Comparison of ENCODE assay signal across 27 mouse cellular contexts in genomic region chr11:50592892-50593553, GRCm38 (mm10). TPM values are rescaled to one million over a fixed set of nuclear protein-coding genes. Genes with fewer than 3 reads are reported as not detected.
DNase-seq lines count a peak whose midpoint lies in the region; ATAC-seq and TF ChIP-seq lines count a peak whose summit lies in the region.
"Had no signal": no experiment of that assay in that cellular context is flagged by ENCODE, and none has a peak within 500 bp of the region (broad histone marks: within the 10 kb centered on the region; RNA-seq: fewer than 3 reads in every experiment).

No protein-coding gene starts in this region.

- no peak for ATAC-seq in midbrain, embryonic 12.5 days (ENCODE audit: low FRiP score, low read depth)
- ATAC-seq in midbrain, embryonic 11.5 days (ENCODE audit: low FRiP score) = no peak
- peak; percentile 21; the same call in 1 of the 2 replicates for ATAC-seq in embryonic facial prominence, embryonic 13.5 days (ENCODE audit: insufficient number of reproducible peaks, insufficient read depth, low FRiP score, low TSS enrichment, low read depth)
- ATAC-seq in hindbrain, embryonic 15.5 days (ENCODE audit: low FRiP score, low read depth) = 0 out of 2 replicates have a peak, but pooled peaks have one; percentile 32
- no peak for ATAC-seq in forebrain, embryonic 13.5 days
- ATAC-seq: forebrain, postnatal 0 days; inflammation-experienced regulatory T-cells, adult 6 months; liver, postnatal 0 days had no signal

- WGBS in midbrain, embryonic 12.5 days = 80% methylated on average over 16 of the region's 16 CpGs
- WGBS in midbrain, embryonic 11.5 days = 86% methylated on average over 16 of the region's 16 CpGs
- 51% methylated on average over 16 of the region's 16 CpGs for WGBS in embryonic facial prominence, embryonic 13.5 days
- WGBS in hindbrain, embryonic 15.5 days = 60% methylated on average over 16 of the region's 16 CpGs
- WGBS in forebrain, embryonic 13.5 days = 74% methylated on average over 16 of the region's 16 CpGs

- no peak for TF ChIP-seq CTCF in brain, embryonic 14.5 days (IDR thresholded peaks at IDR 0.05; ENCODE audit: borderline replicate concordance, extremely low read depth, insufficient read depth, insufficient read length)

- H3K9me3 ChIP-seq in midbrain, embryonic 12.5 days = no peaks in the 10 kb centered on the region
- no peaks in the 10 kb centered on the region for H3K9me3 ChIP-seq in midbrain, embryonic 11.5 days (ENCODE audit: control insufficient read depth, low read length)
- H3K9me3 ChIP-seq in embryonic facial prominence, embryonic 13.5 days = no peaks in the 10 kb centered on the region
- no peaks in the 10 kb centered on the region for H3K9me3 ChIP-seq in hindbrain, embryonic 15.5 days
- H3K9me3 ChIP-seq in forebrain, embryonic 13.5 days (replicated peaks) = no peaks in the 10 kb centered on the region
- H3K9me3 ChIP-seq: forebrain, embryonic 10.5 days; heart, embryonic 13.5 days had no signal

- H3K9ac ChIP-seq in midbrain, embryonic 12.5 days (replicated peaks) = no peak overlapping the region
- no peak overlapping the region for H3K9ac ChIP-seq in midbrain, embryonic 11.5 days (ENCODE audit: low read length)
- H3K9ac ChIP-seq in embryonic facial prominence, embryonic 13.5 days = peak overlapping the region; percentile 44; the same call in 1 of the 2 replicates
- no peak overlapping the region for H3K9ac ChIP-seq in hindbrain, embryonic 15.5 days
- H3K9ac ChIP-seq in forebrain, embryonic 13.5 days = no peak overlapping the region
- H3K9ac ChIP-seq: forebrain, postnatal 0 days; heart, embryonic 13.5 days; liver, postnatal 0 days had no signal

- H3K27me3 ChIP-seq in midbrain, embryonic 12.5 days = 0 out of 2 replicates have a peak, but pooled peaks cover 6% of the 10 kb centered on the region
- H3K27me3 ChIP-seq in midbrain, embryonic 11.5 days (ENCODE audit: control insufficient read depth, insufficient read depth, low read length) = no peaks in the 10 kb centered on the region
- no peaks in the 10 kb centered on the region for H3K27me3 ChIP-seq in embryonic facial prominence, embryonic 13.5 days
- no peaks in the 10 kb centered on the region for H3K27me3 ChIP-seq in hindbrain, embryonic 15.5 days
- no peaks in the 10 kb centered on the region for H3K27me3 ChIP-seq in forebrain, embryonic 13.5 days

- no peak overlapping the region for H3K4me3 ChIP-seq in midbrain, embryonic 12.5 days
- no peak overlapping the region for H3K4me3 ChIP-seq in midbrain, embryonic 11.5 days (ENCODE audit: low read depth, low read length)
- H3K4me3 ChIP-seq in embryonic facial prominence, embryonic 13.5 days = no peak overlapping the region
- H3K4me3 ChIP-seq in hindbrain, embryonic 15.5 days = no peak overlapping the region
- no peak overlapping the region for H3K4me3 ChIP-seq in forebrain, embryonic 13.5 days
- H3K4me3 ChIP-seq: forebrain, embryonic 10.5 days; heart, embryonic 13.5 days had no signal

- TF ChIP-seq POLR2A in brain, embryonic 14.5 days (IDR thresholded peaks at IDR 0.05; ENCODE audit: borderline replicate concordance, extremely low read depth, insufficient read depth, insufficient read length, poor library complexity, severe bottlenecking) = no peak

- H3K27ac ChIP-seq in midbrain, embryonic 12.5 days (replicated peaks) = 0 out of 2 replicates have a peak overlapping the region, but pooled peaks have one; percentile 8
- no peak overlapping the region for H3K27ac ChIP-seq in midbrain, embryonic 11.5 days (ENCODE audit: low read depth, low read length)
- no peak overlapping the region for H3K27ac ChIP-seq in embryonic facial prominence, embryonic 13.5 days
- H3K27ac ChIP-seq in hindbrain, embryonic 15.5 days (replicated peaks) = peak overlapping the region; percentile 32
- H3K27ac ChIP-seq in forebrain, embryonic 13.5 days = no peak overlapping the region
- H3K27ac ChIP-seq: forebrain, embryonic 10.5 days; heart, embryonic 13.5 days had no signal

- H3K4me2 ChIP-seq in midbrain, embryonic 12.5 days (replicated peaks) = no peak overlapping the region
- H3K4me2 ChIP-seq in midbrain, embryonic 11.5 days = no peak overlapping the region
- H3K4me2 ChIP-seq in embryonic facial prominence, embryonic 13.5 days = no peak overlapping the region; the same call in 1 of the 2 replicates
- H3K4me2 ChIP-seq in hindbrain, embryonic 15.5 days = no peak overlapping the region
- H3K4me2 ChIP-seq in forebrain, embryonic 13.5 days = no peak overlapping the region
- H3K4me2 ChIP-seq: heart, embryonic 13.5 days; liver, embryonic 11.5 days had no signal

- no peaks in the 10 kb centered on the region for H3K36me3 ChIP-seq in midbrain, embryonic 12.5 days
- no peaks in the 10 kb centered on the region for H3K36me3 ChIP-seq in midbrain, embryonic 11.5 days (ENCODE audit: control insufficient read depth, insufficient read depth, low read length)
- H3K36me3 ChIP-seq in embryonic facial prominence, embryonic 13.5 days = no peaks in the 10 kb centered on the region
- H3K36me3 ChIP-seq in hindbrain, embryonic 15.5 days = no peaks in the 10 kb centered on the region
- H3K36me3 ChIP-seq in forebrain, embryonic 13.5 days (ENCODE audit: poor library complexity, severe bottlenecking) = no peaks in the 10 kb centered on the region
- H3K36me3 ChIP-seq: forebrain, embryonic 10.5 days; heart, embryonic 13.5 days had no signal

- no peaks in the 10 kb centered on the region for H3K4me1 ChIP-seq in midbrain, embryonic 12.5 days
- no peaks in the 10 kb centered on the region for H3K4me1 ChIP-seq in midbrain, embryonic 11.5 days (ENCODE audit: control insufficient read depth, insufficient read depth, low read length)
- peaks cover 18% of the 10 kb centered on the region for H3K4me1 ChIP-seq in embryonic facial prominence, embryonic 13.5 days
- H3K4me1 ChIP-seq in hindbrain, embryonic 15.5 days (replicated peaks) = peaks cover 6% of the 10 kb centered on the region
- no peaks in the 10 kb centered on the region for H3K4me1 ChIP-seq in forebrain, embryonic 13.5 days
- H3K4me1 ChIP-seq: heart, embryonic 13.5 days had no signal

- no peak for DNase-seq in midbrain, embryonic 11.5 days (ENCODE audit: low spot score, missing footprints)
- DNase-seq in brain, embryonic 14.5 days (ENCODE audit: low read depth) = peak; percentile 11
- no peak for DNase-seq in layer of hippocampus, postnatal 14 days (ENCODE audit: low spot score in 2 of 2)
- DNase-seq: adrenal gland, adult 8-10 months; B cell, adult 2 months; cerebellum, adult 2 months; forebrain, postnatal 0 days; gastrocnemius, postnatal 14 days; heart, adult 11 months; kidney, adult 18-20 months; kidney, postnatal 10 days; liver, postnatal 0 days; lung, postnatal 14 days; retina, postnatal 1 day; right cerebral cortex, postnatal 4 days; thymus, postnatal 14 days had no signal

RNA-seq across cellular contexts. Expression of gene Adamts2, which starts 8.9 kb away (rescaled TPM):
- 2.4 and 2.7 TPM in 2 replicates for polyA plus RNA-seq in midbrain, embryonic 12.5 days (2016; fragmentation: Nextera tagmentation; extraction: Ambion mirVana)
- 0.73 and 0.87 TPM in 2 replicates for polyA plus RNA-seq in midbrain, embryonic 11.5 days (2014; fragmentation: Nextera tagmentation; extraction: Ambion mirVana)
- 4.8 and 8.2 TPM in 2 replicates for polyA plus RNA-seq in brain, embryonic 14.5 days (2012; rRNA removed)
- 12.0 and 13.8 TPM in 2 replicates for polyA plus RNA-seq in embryonic facial prominence, embryonic 13.5 days (2015; fragmentation: Nextera tagmentation; extraction: Ambion mirVana)
- polyA plus RNA-seq in hindbrain, embryonic 15.5 days (2015; fragmentation: Nextera tagmentation; extraction: Ambion mirVana) = 5.5 and 5.9 TPM in 2 replicates
- 1 to 10 TPM; 6.3 to 8.3 TPM for total RNA-seq in layer of hippocampus, postnatal 14 days (2021)
- 0.65 and 0.96 TPM in 2 replicates for polyA plus RNA-seq in forebrain, embryonic 13.5 days (2015; fragmentation: Nextera tagmentation; extraction: Ambion mirVana)
- total RNA-seq: megakaryocyte progenitor cell, adult 5-6 weeks; MEL; monocyte, adult 5-6 weeks had no signal
- polyA plus RNA-seq: inflammation-experienced regulatory T-cells, adult 6 months had no signal

Comparison
In these comparisons a context has a peak if more than half of its experiments do, and no peak if none do; other contexts are left out.
1. H3K27ac ChIP-seq: peak in midbrain, embryonic 12.5 days (single experiment) and hindbrain, embryonic 15.5 days (single experiment); none in midbrain, embryonic 11.5 days (single experiment), embryonic facial prominence, embryonic 13.5 days (single experiment) and forebrain, embryonic 13.5 days (single experiment).
2. ATAC-seq: peak in embryonic facial prominence, embryonic 13.5 days (single experiment) and hindbrain, embryonic 15.5 days (single experiment); none in midbrain, embryonic 12.5 days (single experiment), midbrain, embryonic 11.5 days (single experiment) and forebrain, embryonic 13.5 days (single experiment).